Mouse (Mus musculus): Measurements from ENCODE around the gene Ppm1f. TPM values are rescaled to one million over a fixed set of nuclear protein-coding genes. Genes with fewer than 3 reads are reported as not detected.

The Ppm1f gene
- polyA plus RNA-seq, 1 experiment from 2014 or later, result 17.4 TPM

- H3K4me3 ChIP-seq (replicated peaks; ENCODE audit: low read depth, low read length), result no peak overlapping the region
- no peaks in the 10 kb centered on the region for H3K4me1 ChIP-seq (ENCODE audit: control insufficient read depth, insufficient read depth, low read length)
- 80% methylated on average over 1 of the region's 1 CpGs for WGBS
- H3K27me3 ChIP-seq (ENCODE audit: control insufficient read depth, insufficient read depth, low read length), result no peaks in the 10 kb centered on the region
- no peaks in the 10 kb centered on the region for H3K9me3 ChIP-seq (ENCODE audit: control insufficient read depth, low read length)
- H3K36me3 ChIP-seq (ENCODE audit: control insufficient read depth, insufficient read depth, low read length), result no peaks in the 10 kb centered on the region
- H3K9ac ChIP-seq (replicated peaks; ENCODE audit: low read length), result no peak overlapping the region
- DNase-seq (no peak), ATAC-seq (ENCODE audit: low FRiP score, low TSS enrichment) (no peak)
- no peak overlapping the region for H3K27ac ChIP-seq (replicated peaks; ENCODE audit: low read depth, low read length)
- H3K4me2 ChIP-seq (ENCODE audit: low read length), result no peak overlapping the region
Measured at GRCm38 (mm10) chr16:16965149-16965548, 68.9 kb downstream of the Ppm1f start.

- ATAC-seq (ENCODE audit: low FRiP score, low TSS enrichment), result no peak
Measured at GRCm38 (mm10) chr16:16966290-16966689, 70.0 kb downstream of the Ppm1f start.

More at GRCm38 (mm10) chr16:16966290-16966689, 70.0 kb downstream of the Ppm1f start:
- H3K9me3 ChIP-seq (ENCODE audit: control insufficient read depth, low read length), result no peaks in the 10 kb centered on the region
- H3K27me3 ChIP-seq (ENCODE audit: control insufficient read depth, insufficient read depth, low read length), result no peaks in the 10 kb centered on the region
- H3K36me3 ChIP-seq (ENCODE audit: control insufficient read depth, insufficient read depth, low read length), result no peaks in the 10 kb centered on the region
- H3K4me1 ChIP-seq (ENCODE audit: control insufficient read depth, insufficient read depth, low read length), result no peaks in the 10 kb centered on the region
- H3K9ac ChIP-seq (replicated peaks; ENCODE audit: low read length), result no peak overlapping the region
- no peak overlapping the region for H3K27ac ChIP-seq (replicated peaks; ENCODE audit: low read depth, low read length)
- DNase-seq, result no peak
- H3K4me2 ChIP-seq (ENCODE audit: low read length), result no peak overlapping the region
- no peak overlapping the region for H3K4me3 ChIP-seq (replicated peaks; ENCODE audit: low read depth, low read length)

Other genes with a start within 250 kb of the Ppm1f start
- not detected in 2 replicates for gene Olfr19, start 220.1 kb upstream of the Ppm1f start, polyA plus RNA-seq (2014; fragmentation: Nextera tagmentation; extraction: Ambion mirVana)
- 17.9 and 18.7 TPM in 2 replicates for gene Spag6l, start 67.0 kb upstream of the Ppm1f start, polyA plus RNA-seq (2014; fragmentation: Nextera tagmentation; extraction: Ambion mirVana)
- not detected in 2 replicates for gene Igll1, start 32.5 kb upstream of the Ppm1f start, polyA plus RNA-seq (2014; fragmentation: Nextera tagmentation; extraction: Ambion mirVana)
- 67.5 and 71.9 TPM in 2 replicates for gene Top3b, start 25.7 kb upstream of the Ppm1f start, polyA plus RNA-seq (2014; fragmentation: Nextera tagmentation; extraction: Ambion mirVana)
- 0.84 and 1.3 TPM in 2 replicates for gene Vpreb1, start 25.6 kb upstream of the Ppm1f start, polyA plus RNA-seq (2014; fragmentation: Nextera tagmentation; extraction: Ambion mirVana)
- 214 and 219 TPM in 2 replicates for gene Mapk1, start 86.9 kb downstream of the Ppm1f start, polyA plus RNA-seq (2014; fragmentation: Nextera tagmentation; extraction: Ambion mirVana)
- 169 and 174 TPM in 2 replicates for gene Ypel1, start 173.2 kb downstream of the Ppm1f start, polyA plus RNA-seq (2014; fragmentation: Nextera tagmentation; extraction: Ambion mirVana)
- 142 and 145 TPM in 2 replicates for gene Ppil2, start 214.8 kb downstream of the Ppm1f start, polyA plus RNA-seq (2014; fragmentation: Nextera tagmentation; extraction: Ambion mirVana)
- 14.8 and 15.8 TPM in 2 replicates for gene 2610318N02Rik, start 228.7 kb downstream of the Ppm1f start, polyA plus RNA-seq (2014; fragmentation: Nextera tagmentation; extraction: Ambion mirVana)
- 20.3 and 23.2 TPM in 2 replicates for gene Sdf2l1, start 235.9 kb downstream of the Ppm1f start, polyA plus RNA-seq (2014; fragmentation: Nextera tagmentation; extraction: Ambion mirVana)
- 34.2 and 46.8 TPM in 2 replicates for gene Ydjc, start 248.2 kb downstream of the Ppm1f start, polyA plus RNA-seq (2014; fragmentation: Nextera tagmentation; extraction: Ambion mirVana)